10 mouse cellular contexts compared by ENCODE assay signal in the genomic region with DNA sequence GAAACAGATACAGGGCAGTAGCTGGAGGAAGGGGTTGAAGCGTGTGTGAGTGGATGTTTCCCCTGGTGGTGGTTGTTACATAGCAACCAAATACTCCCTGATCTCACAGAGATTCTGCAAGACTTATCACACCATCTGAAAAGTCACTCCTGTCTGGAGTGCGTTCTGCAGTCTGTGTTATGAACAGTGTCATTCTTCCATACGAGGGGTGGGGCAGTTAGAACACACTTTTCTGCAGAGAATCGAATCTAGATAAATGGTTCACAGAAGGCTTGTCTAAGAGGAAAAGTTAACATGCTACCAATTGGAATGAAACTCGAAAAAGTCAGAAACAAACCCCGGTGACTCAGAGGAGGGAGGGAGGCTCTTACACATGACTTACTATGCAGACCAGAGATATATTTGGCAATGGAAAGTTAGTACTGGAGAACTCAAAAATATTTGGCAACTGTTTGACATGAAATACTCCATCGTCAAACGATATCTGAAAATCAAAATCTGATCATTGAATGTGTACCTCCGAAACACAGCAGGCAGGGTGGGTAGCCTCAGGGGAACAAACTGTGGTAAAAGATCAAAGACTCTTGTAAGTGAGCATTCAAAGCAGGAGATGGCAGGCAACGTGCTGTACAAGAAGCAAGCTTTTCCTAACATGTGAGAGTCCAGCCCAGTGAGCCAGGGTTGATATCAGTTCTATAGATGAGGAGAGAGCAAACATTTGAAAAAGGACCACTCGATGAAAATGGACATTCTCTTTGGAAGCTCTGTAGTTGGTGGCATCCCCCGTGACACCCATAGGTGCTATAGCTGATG. TPM values are rescaled to one million over a fixed set of nuclear protein-coding genes. Genes with fewer than 3 reads are reported as not detected.
A peak's percentile ranks its signal among the peaks of the same experiment; 100 is the strongest.
DNase-seq lines count a peak whose midpoint lies in the region; ATAC-seq and TF ChIP-seq lines count a peak whose summit lies in the region.
"Had no signal": no experiment of that assay in that cellular context is flagged by ENCODE, and none has a peak within 500 bp of the region (broad histone marks: within the 10 kb centered on the region; RNA-seq: fewer than 3 reads in every experiment).

No protein-coding gene starts in this region.

- no peak for TF ChIP-seq EP300 in heart, adult 2 months (IDR thresholded peaks at IDR 0.05; ENCODE audit: insufficient read depth, low read depth, low read length)

- 0 out of 2 replicates have a peak, but pooled peaks have one; percentile 23 for ATAC-seq in megakaryocyte progenitor cell, adult 5-6 weeks (replicated peaks; ENCODE audit: poor library complexity)

- intact Hi-C loops in heart, adult 2 months (cut with DNase I), result loop anchor here (2.0 to 10.0 kb wide), 4 partner anchors 83 to 315 kb away; no protein-coding TSS in a partner anchor
- intact Hi-C loops in left cerebral cortex, postnatal 14 days (cut with DNase I), result no loop called here

- H3K27ac ChIP-seq in heart, adult 2 months, result peak overlapping the region; percentile 75
- H3K27ac ChIP-seq: hindbrain, embryonic 15.5 days had no signal

- 36% methylated on average over 12 of the region's 12 CpGs for WGBS in heart, adult 2 months

- H3K4me3 ChIP-seq in heart, adult 2 months, result no peak overlapping the region
- H3K4me3 ChIP-seq: hindbrain, embryonic 15.5 days had no signal

- TF ChIP-seq CTCF in heart, adult 2 months (IDR thresholded peaks at IDR 0.05), result peak; percentile 25; the same call in 1 of the 2 replicates

- no peaks in the 10 kb centered on the region for H3K27me3 ChIP-seq in heart, adult 2 months (ENCODE audit: control insufficient read depth, insufficient read depth, low read length)
- H3K27me3 ChIP-seq: hindbrain, embryonic 15.5 days had no signal

- no peak for TF ChIP-seq POLR2A in heart, adult 2 months (IDR thresholded peaks at IDR 0.05; ENCODE audit: insufficient read depth, low read depth, low read length)

- no peak overlapping the region for H3K9ac ChIP-seq in heart, adult 2 months (ENCODE audit: low read depth, low read length)
- H3K9ac ChIP-seq: hindbrain, embryonic 15.5 days had no signal

- no peaks in the 10 kb centered on the region for H3K79me2 ChIP-seq in heart, adult 2 months (replicated peaks; ENCODE audit: control insufficient read depth, insufficient read depth, low read length)

- peaks cover 23% of the 10 kb centered on the region for H3K4me1 ChIP-seq in heart, adult 2 months (ENCODE audit: control insufficient read depth, insufficient read depth, low read length)
- H3K4me1 ChIP-seq: hindbrain, embryonic 15.5 days had no signal

- DNase-seq in heart, adult 2 months, result no peak
- DNase-seq in heart, adult 8-10 months (ENCODE audit: low spot score), result no peak
- DNase-seq in 3T3-L1 (ENCODE audit: low read depth, low spot score), result peak; percentile 78
- peak; percentile 58 for DNase-seq in brain, adult 2 months (ENCODE audit: low read depth, low spot score)
- no peak for DNase-seq in kidney, adult 11 months
- DNase-seq in left cerebral cortex, postnatal 14 days (ENCODE audit: low spot score in 2 of 2), result no peak
- DNase-seq in kidney, adult 18-20 months, result no peak
- DNase-seq: liver had no signal

- H3K36me3 ChIP-seq in heart, adult 2 months (ENCODE audit: control insufficient read depth, insufficient read depth, low read length), result peaks cover 10% of the 10 kb centered on the region
- H3K36me3 ChIP-seq: hindbrain, embryonic 15.5 days had no signal

RNA-seq across cellular contexts. Expression of a gene that starts 47.6 kb away (rescaled TPM):
- total RNA-seq in heart, adult 2 months (2021), result 10 to 100 TPM; 50.3 to 70.6 TPM
- 47.2 and 60.5 TPM in 2 replicates for polyA plus RNA-seq in heart, adult 2 months (2012; rRNA removed)
- total RNA-seq in heart, adult 8-10 months (2022), result 10 to 100 TPM; 59.7 to 95.7 (median 76.1) TPM
- total RNA-seq in megakaryocyte progenitor cell, adult 5-6 weeks (2015), result 9.9 and 12.1 TPM in 2 replicates
- total RNA-seq in megakaryocyte progenitor cell, adult 5-6 weeks (2017), result 7.0 and 9.8 TPM in 2 replicates
- total RNA-seq in left cerebral cortex, postnatal 14 days (2021), result 10 to 100 TPM; 53.0 to 59.9 TPM

Comparison
In these comparisons a context has a peak if more than half of its experiments do, and no peak if none do; other contexts are left out.
1. DNase-seq: peak in 3T3-L1 (single experiment) and brain, adult 2 months (single experiment); none in heart, adult 2 months (0 of 2), heart, adult 8-10 months (single experiment), kidney, adult 11 months (single experiment), left cerebral cortex, postnatal 14 days (0 of 2) and kidney, adult 18-20 months (single experiment).